Mouse (Mus musculus) left cerebral cortex, adult 8-10 months (tissue): ENCODE measurements at regions not wholly inside any gene's neighbourhood (a gene's known extent, or its start where the extent isn't known, plus 50 kb on each side); places are given as distances from the start of the nearest gene placed in this dataset.

Experiments
- DNase-seq, 2 experiments: peaks; one replicate each; pipeline ENCODE4 v3.0.0; 2022; ENCODE audit warnings: low spot score in 2 of 2

GRCm38 (mm10) chr3:72735011-72735410, 232.7 kb downstream of the Sis start:
- DNase-seq: no peak

GRCm38 (mm10) chr3:72727403-72727802, 240.3 kb downstream of the Sis start:
- DNase-seq: no peak

DNA sequence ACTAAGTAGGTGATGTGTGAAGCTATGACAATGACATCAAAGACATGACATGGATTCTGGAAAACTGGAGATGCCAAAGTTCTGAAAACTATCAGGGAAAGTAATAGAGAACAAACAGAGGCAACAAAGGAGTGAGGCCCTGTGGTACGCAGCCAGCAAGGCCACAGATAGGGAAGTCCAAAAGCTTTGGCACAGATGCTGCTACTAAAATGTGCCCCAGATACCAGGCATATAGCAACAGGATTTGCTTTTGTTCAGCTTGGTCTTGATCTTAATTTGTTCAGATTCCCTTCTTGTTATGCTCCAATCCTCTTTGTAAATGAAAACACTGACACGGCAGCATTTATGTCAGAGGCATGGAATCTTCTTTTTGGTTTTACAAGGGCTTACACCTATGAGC, 253.9 kb downstream of the Sis start:
- no peak for DNase-seq

- no peak for DNase-seq
Measured at GRCm38 (mm10) chr3:72685937-72686336, 281.7 kb downstream of the Sis start.

GRCm38 (mm10) chr3:72659194-72659593, 308.5 kb downstream of the Sis start:
- no peak for DNase-seq

GRCm38 (mm10) chr3:72630069-72630468, 337.6 kb downstream of the Sis start:
- no peak for DNase-seq

DNA sequence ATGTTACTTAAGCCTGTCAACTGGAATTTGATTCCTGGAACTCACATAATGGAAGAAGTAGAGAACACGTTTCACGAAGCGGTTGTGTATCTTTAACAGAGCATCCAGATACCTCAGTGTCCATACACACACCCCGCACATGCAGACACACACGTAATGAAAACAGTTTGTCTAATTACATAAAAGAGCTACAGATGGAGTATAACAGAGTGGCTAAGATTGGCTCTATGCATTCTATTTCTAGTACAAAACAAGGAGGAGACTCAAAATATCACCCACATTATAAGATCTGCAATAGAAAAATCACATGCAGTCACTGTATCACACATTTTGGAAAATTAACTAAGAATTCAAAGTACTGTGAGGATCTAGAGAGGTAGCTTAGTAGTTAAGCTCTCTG, 346.9 kb downstream of the Sis start:
- DNase-seq: peak in 1 of 2 experiments; percentile 20

DNA sequence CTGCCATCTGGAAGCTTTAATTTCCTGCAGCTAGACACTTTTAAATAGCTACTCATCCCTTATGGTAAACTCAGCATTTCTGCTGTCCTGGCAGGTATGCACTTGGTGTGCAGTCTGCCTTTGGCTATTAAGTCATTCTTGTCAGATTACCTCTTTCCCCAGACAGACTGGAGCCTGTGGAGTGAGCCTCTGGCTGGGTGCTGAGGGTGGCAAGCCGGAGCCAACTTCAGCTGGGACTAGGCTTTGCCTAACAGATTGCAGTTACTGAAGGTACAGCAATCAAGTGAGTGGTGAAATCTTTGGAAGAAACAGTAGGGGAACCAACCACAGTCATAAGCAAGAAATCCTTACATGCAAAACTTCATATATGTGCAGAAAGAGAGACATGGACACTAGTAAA, 347.8 kb downstream of the Sis start:
- DNase-seq: no peak

- no peak for DNase-seq
Measured at GRCm38 (mm10) chr3:72603718-72604359, 363.8 kb downstream of the Sis start.
